Mouse (Mus musculus): ENCODE measurements around the gene Nfasc.

GRCm38 (mm10) chr1:132749217-132749884, 7.8 kb upstream of the Nfasc start:
- TF ChIP-seq GATA1 (IDR thresholded peaks at IDR 0.05; ENCODE audit: borderline replicate concordance, low read length) (no peak), FLI1 (IDR thresholded peaks at IDR 0.05; ENCODE audit: low read length) (no peak)

All from megakaryocyte, embryonic 14.5 days (primary cell).